Mouse (Mus musculus) kidney, embryonic 14.5 days (tissue): ENCODE measurements around the gene Tmem140. TPM values are rescaled to one million over a fixed set of nuclear protein-coding genes. Genes with fewer than 3 reads are reported as not detected.

Source experiments
- ATAC-seq: fragments of 200-750 bp; cut with Nextera tagmentation; 2 replicates; pipeline ENCODE4 v1.8.0; 2017; ENCODE audit warnings: moderate number of reproducible peaks, mild to moderate bottlenecking, moderate TSS enrichment, moderate library complexity; ENCODE audit not compliant: low FRiP score, low TSS enrichment
- H3K27ac ChIP-seq: fragments of 300-500 bp; sonication (generic); 2 replicates; pipeline ENCODE4 v1.5.1; 2014; ENCODE audit warnings: low read depth, mild to moderate bottlenecking, low read length, moderate library complexity, mixed read lengths
- H3K27me3 ChIP-seq: fragments of 300-500 bp; sonication (generic); 2 replicates; pipeline ENCODE4 v1.6.1; 2014; ENCODE audit warnings: mild to moderate bottlenecking, low read length; ENCODE audit not compliant: control insufficient read depth, insufficient read depth
- H3K36me3 ChIP-seq: fragments of 300-500 bp; sonication (generic); 2 replicates; pipeline ENCODE4 v1.6.1; 2014; ENCODE audit warnings: low read length, mixed read lengths; ENCODE audit not compliant: control insufficient read depth, insufficient read depth
- H3K4me1 ChIP-seq: fragments of 300-500 bp; sonication (generic); 2 replicates; pipeline ENCODE4 v1.6.1; 2014; ENCODE audit warnings: low read length, mixed read lengths; ENCODE audit not compliant: control insufficient read depth, insufficient read depth
- H3K4me2 ChIP-seq: fragments of 300-500 bp; sonication (generic); replicated peaks from 2 replicates; pipeline ENCODE4 v1.6.1; 2014; ENCODE audit warnings: low read depth, mild to moderate bottlenecking, low read length
- H3K4me3 ChIP-seq: fragments of 300-500 bp; sonication (generic); 2 replicates; pipeline ENCODE4 v1.5.1; 2014; ENCODE audit warnings: mild to moderate bottlenecking, low read length
- H3K9ac ChIP-seq: fragments of 300-500 bp; sonication (generic); 2 replicates; pipeline ENCODE4 v1.6.1; 2014; ENCODE audit warnings: low read depth, mild to moderate bottlenecking, low read length, moderate library complexity
- H3K9me3 ChIP-seq: fragments of 300-500 bp; sonication (generic); 2 replicates; pipeline ENCODE4 v1.6.1; 2016; ENCODE audit warnings: low read length; ENCODE audit not compliant: control insufficient read depth
- WGBS: fragments of 180-500 bp; shearing (Covaris S2); extraction: QIAGEN DNeasy Blood & Tissue Kit; methylation state at CpG from one replicate; pipeline ENCODE4 v1.1.7; 2014; 5-methylcytosine and 5-hydroxymethylcytosine counted together
- polyA plus RNA-seq: library from polyadenylated mRNA; unstranded; fragments of >200 nt; fragmentation: Nextera tagmentation; extraction: Ambion mirVana; gene quantifications from 2 replicates; pipeline ENCODE4 v1.2.1, GENCODE M21; 2014

Tmem140 gene
- polyA plus RNA-seq, result 0.64 and 1.0 TPM in 2 replicates

- Histone ChIP-seq H3K9ac (no peak within 1 kb of the TSS), H3K27me3 (no peaks in the 10 kb centered on the region), H3K4me2 (peak within 1 kb of the TSS; percentile 26), H3K9me3 (no peaks in the 10 kb centered on the region), H3K4me1 (peaks cover 13% of the 10 kb centered on the region; the same call in 1 of the 2 replicates), H3K4me3 (no peak within 1 kb of the TSS), H3K27ac (no peak within 1 kb of the TSS), H3K36me3 (no peaks in the 10 kb centered on the region)
- 23% methylated on average over 11 of the region's 11 CpGs for WGBS
- no peak for ATAC-seq
These were observed at the start of gene Tmem140 for GRCm38 (mm10) chr6:34862791-34863403. Gene Tmem140 (plus strand): TSS chr6:34863146.

GRCm38 (mm10) chr6:34824406-34824805 is 38.5 kb upstream of the Tmem140 start:
- Histone ChIP-seq H3K9ac (no peak overlapping the region), H3K4me1 (no peaks in the 10 kb centered on the region), H3K4me2 (no peak overlapping the region), H3K27ac (no peak overlapping the region), H3K36me3 (no peaks in the 10 kb centered on the region), H3K4me3 (no peak overlapping the region), H3K27me3 (no peaks in the 10 kb centered on the region), H3K9me3 (no peaks in the 10 kb centered on the region)
- ATAC-seq, result no peak

- Histone ChIP-seq H3K27ac (no peak overlapping the region), H3K4me3 (no peak overlapping the region), H3K9ac (no peak overlapping the region), H3K36me3 (no peaks in the 10 kb centered on the region), H3K27me3 (no peaks in the 10 kb centered on the region), H3K9me3 (no peaks in the 10 kb centered on the region), H3K4me1 (no peaks in the 10 kb centered on the region), H3K4me2 (no peak overlapping the region)
- 96% methylated on average over 5 of the region's 5 CpGs for WGBS
- no peak for ATAC-seq
These were observed 30.6 kb upstream of the Tmem140 start for GRCm38 (mm10) chr6:34832352-34832751.

GRCm38 (mm10) chr6:34861546-34862053 is 1.3 kb upstream of the Tmem140 start:
- no peaks in the 10 kb centered on the region for H3K27me3 ChIP-seq
- no peak for ATAC-seq

GRCm38 (mm10) chr6:34862381-34862780 is 565 bp upstream of the Tmem140 start:
- Histone ChIP-seq H3K9ac (no peak overlapping the region), H3K36me3 (no peaks in the 10 kb centered on the region), H3K4me3 (no peak overlapping the region), H3K27ac (no peak overlapping the region), H3K4me2 (no peak overlapping the region), H3K4me1 (peaks cover 13% of the 10 kb centered on the region; the same call in 1 of the 2 replicates), H3K9me3 (no peaks in the 10 kb centered on the region), H3K27me3 (no peaks in the 10 kb centered on the region)
- ATAC-seq, result no peak
- 92% methylated on average over 6 of the region's 6 CpGs for WGBS

More at GRCm38 (mm10) chr6:34861546-34862053, 1.3 kb upstream of the Tmem140 start:
- Histone ChIP-seq H3K4me1 (peaks cover 13% of the 10 kb centered on the region; the same call in 1 of the 2 replicates), H3K9ac (no peak overlapping the region), H3K36me3 (no peaks in the 10 kb centered on the region), H3K4me3 (no peak overlapping the region), H3K9me3 (no peaks in the 10 kb centered on the region), H3K27ac (no peak overlapping the region), H3K4me2 (no peak overlapping the region)
- WGBS, result 90% methylated on average over 11 of the region's 11 CpGs

GRCm38 (mm10) chr6:34863786-34864514 is 1.0 kb downstream of the Tmem140 start:
- Histone ChIP-seq H3K27me3 (no peaks in the 10 kb centered on the region), H3K36me3 (no peaks in the 10 kb centered on the region), H3K9ac (no peak overlapping the region), H3K4me1 (peaks cover 13% of the 10 kb centered on the region; the same call in 1 of the 2 replicates), H3K9me3 (no peaks in the 10 kb centered on the region), H3K4me2 (no peak overlapping the region), H3K4me3 (no peak overlapping the region), H3K27ac (no peak overlapping the region)
- 57% methylated on average over 9 of the region's 9 CpGs for WGBS
- no peak for ATAC-seq

GRCm38 (mm10) chr6:34865213-34865612 is 2.3 kb downstream of the Tmem140 start:
- Histone ChIP-seq H3K4me2 (no peak overlapping the region), H3K4me1 (peaks cover 13% of the 10 kb centered on the region; the same call in 1 of the 2 replicates), H3K4me3 (no peak overlapping the region), H3K9ac (no peak overlapping the region), H3K36me3 (no peaks in the 10 kb centered on the region), H3K27ac (no peak overlapping the region; the same call in 1 of the 2 replicates), H3K27me3 (no peaks in the 10 kb centered on the region), H3K9me3 (no peaks in the 10 kb centered on the region)
- WGBS, result 56% methylated on average over 5 of the region's 5 CpGs
- ATAC-seq, result 0 out of 2 replicates have a peak, but pooled peaks have one; percentile 47

- Histone ChIP-seq H3K9me3 (no peaks in the 10 kb centered on the region), H3K4me2 (no peak overlapping the region), H3K9ac (no peak overlapping the region), H3K4me3 (no peak overlapping the region), H3K4me1 (peaks cover 13% of the 10 kb centered on the region; the same call in 1 of the 2 replicates), H3K27ac (peak overlapping the region; percentile 6; the same call in 1 of the 2 replicates), H3K27me3 (no peaks in the 10 kb centered on the region), H3K36me3 (no peaks in the 10 kb centered on the region)
- ATAC-seq, result peak; percentile 34; the same call in 1 of the 2 replicates
- 57% methylated on average over 7 of the region's 7 CpGs for WGBS
These were observed 3.0 kb downstream of the Tmem140 start for GRCm38 (mm10) chr6:34865711-34866593.
